Mouse (Mus musculus) hindbrain, embryonic 16.5 days (tissue): Measurements from ENCODE around the gene Ubtf. TPM values are rescaled to one million over a fixed set of nuclear protein-coding genes. Genes with fewer than 3 reads are reported as not detected.
"Not testable (repeated sequence)": the region's sequence is repeated elsewhere in the genome, so short reads cannot be mapped to it uniquely, and the experiment has no call there.

Source experiments
- ATAC-seq: fragments of 200-750 bp; cut with Nextera tagmentation; 2 replicates; pipeline ENCODE4 v1.8.0; 2017; ENCODE audit warnings: moderate TSS enrichment, moderate library complexity
- H3K27ac ChIP-seq: fragments of 300-500 bp; sonication (generic); 2 replicates; pipeline ENCODE4 v1.5.1; 2014; ENCODE audit warnings: low read depth, mild to moderate bottlenecking, control low read depth, low read length, moderate library complexity
- H3K27me3 ChIP-seq: fragments of 300-500 bp; sonication (generic); replicated peaks from 2 replicates; pipeline ENCODE4 v1.6.1; 2014; ENCODE audit warnings: low read length; ENCODE audit not compliant: control insufficient read depth, insufficient read depth
- H3K36me3 ChIP-seq: fragments of 300-500 bp; sonication (generic); 2 replicates; pipeline ENCODE4 v1.6.1; 2014; ENCODE audit warnings: mild to moderate bottlenecking, low read length, moderate library complexity, mixed read lengths; ENCODE audit not compliant: control insufficient read depth, insufficient read depth
- H3K4me1 ChIP-seq: fragments of 300-500 bp; sonication (generic); 2 replicates; pipeline ENCODE4 v1.6.1; 2014; ENCODE audit warnings: low read depth, low read length; ENCODE audit not compliant: control insufficient read depth, insufficient read depth
- H3K4me2 ChIP-seq: fragments of 300-500 bp; sonication (generic); 2 replicates; pipeline ENCODE4 v1.6.1; 2014; ENCODE audit warnings: mild to moderate bottlenecking, low read length, control low read depth, moderate library complexity
- H3K4me3 ChIP-seq: fragments of 300-500 bp; sonication (generic); 2 replicates; pipeline ENCODE4 v1.5.1; 2014; ENCODE audit warnings: mild to moderate bottlenecking, low read length, control low read depth, moderate library complexity
- H3K9ac ChIP-seq: fragments of 300-500 bp; sonication (generic); 2 replicates; pipeline ENCODE4 v1.6.1; 2014; ENCODE audit warnings: low read depth, mild to moderate bottlenecking, control low read depth, low read length, moderate library complexity
- H3K9me3 ChIP-seq: fragments of 300-500 bp; sonication (generic); 2 replicates; pipeline ENCODE4 v1.6.1; 2014; ENCODE audit warnings: mild to moderate bottlenecking, low read length, moderate library complexity; ENCODE audit not compliant: control insufficient read depth
- WGBS: fragments of 180-500 bp; shearing (Covaris S2); extraction: QIAGEN DNeasy Blood & Tissue Kit; methylation state at CpG from one replicate; pipeline ENCODE4 v1.1.7; 2014; 5-methylcytosine and 5-hydroxymethylcytosine counted together
- polyA plus RNA-seq: library from polyadenylated mRNA; unstranded; fragments of >200 nt; fragmentation: Nextera tagmentation; extraction: Ambion mirVana; gene quantifications from 2 replicates; pipeline ENCODE4 v1.2.1, GENCODE M21; 2015

Ubtf gene
- polyA plus RNA-seq, result 70.4 and 76.8 TPM in 2 replicates

- Histone ChIP-seq H3K36me3 (no peaks in the 10 kb centered on the region), H3K4me2 (peak within 1 kb of the TSS; percentile 91), H3K9me3 (no peaks in the 10 kb centered on the region), H3K4me3 (peak within 1 kb of the TSS; percentile 79), H3K9ac (peak within 1 kb of the TSS; percentile 99), H3K4me1 (peaks cover 23% of the 10 kb centered on the region), H3K27me3 (no peaks in the 10 kb centered on the region), H3K27ac (peak within 1 kb of the TSS; percentile 98)
- WGBS, result 0% methylated on average over 25 of the region's 25 CpGs
- ATAC-seq, result peak; percentile 49
Observed at GRCm38 (mm10) chr11:102319410-102319792, at the start of gene Ubtf. Gene Ubtf, minus strand, starts transcription at chr11:102319742.

GRCm38 (mm10) chr11:102369263-102369662 is 49.7 kb upstream of the Ubtf start:
- Histone ChIP-seq H3K27ac (no peak overlapping the region), H3K9me3 (no peaks in the 10 kb centered on the region), H3K4me3 (no peak overlapping the region), H3K4me1 (no peaks in the 10 kb centered on the region), H3K4me2 (no peak overlapping the region), H3K36me3 (no peaks in the 10 kb centered on the region), H3K9ac (no peak overlapping the region), H3K27me3 (no peaks in the 10 kb centered on the region)
- no peak for ATAC-seq
- 76% methylated on average over 4 of the region's 4 CpGs for WGBS

GRCm38 (mm10) chr11:102368347-102368746 is 48.8 kb upstream of the Ubtf start:
- H3K9ac ChIP-seq, result no peak overlapping the region
- H3K4me3 ChIP-seq, result no peak overlapping the region
- no peak for ATAC-seq
- no peaks in the 10 kb centered on the region for H3K9me3 ChIP-seq
- H3K36me3 ChIP-seq, result no peaks in the 10 kb centered on the region
- H3K27me3 ChIP-seq, result no peaks in the 10 kb centered on the region
- no peak overlapping the region for H3K4me2 ChIP-seq
- WGBS, result 77% methylated on average over 5 of the region's 5 CpGs
- no peaks in the 10 kb centered on the region for H3K4me1 ChIP-seq
- no peak overlapping the region for H3K27ac ChIP-seq

- no peak overlapping the region for H3K27ac ChIP-seq
- no peak for ATAC-seq
- no peaks in the 10 kb centered on the region for H3K27me3 ChIP-seq
- H3K4me3 ChIP-seq, result no peak overlapping the region
- H3K9ac ChIP-seq, result no peak overlapping the region
- WGBS, result 82% methylated on average over 9 of the region's 9 CpGs
- no peaks in the 10 kb centered on the region for H3K36me3 ChIP-seq
- H3K4me1 ChIP-seq, result no peaks in the 10 kb centered on the region
- H3K9me3 ChIP-seq, result no peaks in the 10 kb centered on the region
- H3K4me2 ChIP-seq, result no peak overlapping the region
Observed at GRCm38 (mm10) chr11:102367504-102368280, 48.1 kb upstream of the Ubtf start.

GRCm38 (mm10) chr11:102366103-102366502 is 46.6 kb upstream of the Ubtf start, which contains the start of gene Slc4a1:
Gene Slc4a1, minus strand, starts transcription at chr11:102366203.
- H3K27ac ChIP-seq, H3K4me3 ChIP-seq, ATAC-seq, H3K4me2 ChIP-seq, H3K27me3 ChIP-seq, H3K9ac ChIP-seq, H3K4me1 ChIP-seq, H3K36me3 ChIP-seq, H3K9me3 ChIP-seq: not testable (repeated sequence)
- WGBS, result 88% methylated on average over 8 of the region's 8 CpGs

- H3K9me3 ChIP-seq, result no peaks in the 10 kb centered on the region
- 51% methylated on average over 4 of the region's 4 CpGs for WGBS
- H3K27ac ChIP-seq, result no peak overlapping the region
- no peaks in the 10 kb centered on the region for H3K4me1 ChIP-seq
- no peak overlapping the region for H3K4me3 ChIP-seq
- H3K36me3 ChIP-seq, result no peaks in the 10 kb centered on the region
- no peaks in the 10 kb centered on the region; the same call in 1 of the 2 replicates for H3K27me3 ChIP-seq
- no peak overlapping the region for H3K4me2 ChIP-seq
- no peak overlapping the region for H3K9ac ChIP-seq
- no peak for ATAC-seq
Observed at GRCm38 (mm10) chr11:102365699-102366098, 46.2 kb upstream of the Ubtf start.

GRCm38 (mm10) chr11:102364570-102365371 is 45.2 kb upstream of the Ubtf start:
- H3K4me1 ChIP-seq, result no peaks in the 10 kb centered on the region
- no peaks in the 10 kb centered on the region for H3K9me3 ChIP-seq
- WGBS, result 82% methylated on average over 14 of the region's 14 CpGs
- no peak for ATAC-seq
- H3K4me2 ChIP-seq, result no peak overlapping the region
- H3K9ac ChIP-seq, result no peak overlapping the region
- H3K27ac ChIP-seq, result no peak overlapping the region
- H3K27me3 ChIP-seq, result no peaks in the 10 kb centered on the region; the same call in 1 of the 2 replicates
- H3K36me3 ChIP-seq, result no peaks in the 10 kb centered on the region
- no peak overlapping the region for H3K4me3 ChIP-seq

GRCm38 (mm10) chr11:102363623-102364022 is 44.1 kb upstream of the Ubtf start:
- Histone ChIP-seq H3K4me3 (no peak overlapping the region), H3K36me3 (no peaks in the 10 kb centered on the region), H3K4me1 (no peaks in the 10 kb centered on the region), H3K27me3 (no peaks in the 10 kb centered on the region; the same call in 1 of the 2 replicates), H3K9ac (no peak overlapping the region), H3K27ac (no peak overlapping the region), H3K4me2 (no peak overlapping the region), H3K9me3 (no peaks in the 10 kb centered on the region)
- no peak for ATAC-seq
- 80% methylated on average over 2 of the region's 2 CpGs for WGBS
